Mouse (Mus musculus) liver, adult 10 weeks (tissue): Measurements from ENCODE around the gene Cd3eap. TPM values are rescaled to one million over a fixed set of nuclear protein-coding genes. Genes with fewer than 3 reads are reported as not detected.

ENCODE experiments used
- polyA plus RNA-seq: library from polyadenylated mRNA; stranded (reverse); fragments of 350-450 nt; fragmentation: Illumina TruSeq; extraction: RNeasy Lipid Tissue Mini Kit (QIAGEN cat#74804); gene quantifications from one replicate; pipeline ENCODE4 v1.2.3, GENCODE M21; 2014; ENCODE audit warnings: low read depth, low replicate concordance

The Cd3eap gene
- polyA plus RNA-seq, result 0.95 TPM

DNA sequence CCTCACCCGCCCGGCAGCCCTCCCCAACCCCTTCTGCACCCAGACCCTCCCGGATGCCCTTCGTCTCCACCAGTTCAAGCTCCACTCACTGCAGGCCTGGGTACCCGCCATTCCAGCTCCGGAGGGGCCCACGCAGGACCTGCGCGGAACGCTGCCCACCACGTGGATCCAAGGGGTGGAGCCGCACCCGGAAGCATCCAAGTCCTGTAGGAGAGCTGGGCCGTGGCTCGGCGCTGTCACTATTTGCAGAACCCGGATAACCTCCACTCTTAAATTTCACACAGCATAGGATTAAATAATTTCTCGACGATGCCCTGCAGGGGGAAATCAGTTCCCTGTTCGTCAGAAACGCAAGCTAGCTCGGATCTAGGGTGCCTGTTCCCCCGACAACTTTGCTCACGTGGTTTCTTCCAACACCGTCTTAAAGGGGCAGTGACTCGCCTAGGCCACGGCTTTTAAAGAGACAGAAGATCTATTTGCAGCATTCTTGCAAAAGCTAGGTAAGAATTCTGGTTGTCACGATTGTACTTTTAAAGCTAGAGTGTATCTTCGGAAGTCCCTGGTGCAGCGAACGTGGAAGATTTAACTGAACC lies at the start of gene Cd3eap, which contains the start of gene Ppp1r13l:
TSS of gene Cd3eap (minus strand) at position 185 of the 593 bp plus-strand sequence.
TSS of gene Ppp1r13l (plus strand) at position 451 of the 593 bp plus-strand sequence.

DNA sequence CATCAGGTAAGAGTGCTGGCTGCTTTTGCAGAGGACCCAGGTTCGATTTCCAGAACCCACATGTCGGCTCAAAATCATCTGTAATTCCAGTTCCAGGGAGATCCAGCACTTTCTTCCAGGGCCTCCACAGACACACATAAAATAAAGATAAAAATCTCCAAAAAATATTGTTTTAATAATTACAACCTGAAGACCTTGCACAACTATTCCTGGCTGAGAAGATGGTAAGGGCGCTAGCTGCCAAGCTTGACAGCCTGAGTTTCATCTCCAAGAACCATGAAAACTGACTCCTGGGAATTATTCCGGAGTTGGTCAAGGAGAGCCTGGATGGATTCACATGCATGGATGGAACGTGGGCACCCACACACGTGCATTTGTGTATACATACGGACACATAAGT lies 45.2 kb upstream of the Cd3eap start, which contains the start of gene Ckm:
TSS of gene Ckm (plus strand) at position 301 of the 400 bp plus-strand sequence.

DNA sequence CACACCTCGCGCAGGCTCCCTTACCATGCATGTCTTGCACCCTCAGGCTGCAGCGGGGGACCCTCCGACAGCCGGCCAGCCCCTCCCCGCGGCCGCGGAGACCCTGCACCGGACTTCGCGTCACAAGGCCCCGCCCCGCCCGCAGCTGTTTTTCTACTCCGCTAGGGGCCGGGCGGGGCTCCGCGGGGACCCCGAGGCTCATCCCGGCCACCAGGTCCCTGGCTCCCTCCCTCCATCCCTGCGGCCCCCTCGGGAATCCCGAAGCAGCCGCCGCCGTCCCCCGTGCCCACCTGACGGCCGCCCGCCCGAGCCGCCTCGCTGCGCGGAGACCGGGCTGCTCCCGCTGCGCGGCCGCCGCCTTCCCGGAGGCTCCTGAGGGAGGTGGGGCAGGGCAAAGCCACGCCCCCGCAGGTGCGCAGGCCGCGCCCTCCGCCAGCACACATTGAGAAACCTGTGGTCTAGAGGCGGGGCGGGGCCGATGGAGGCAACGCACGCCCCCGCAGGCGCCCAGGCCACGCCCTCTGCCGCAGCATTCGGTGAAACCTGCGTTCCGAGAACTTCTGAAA lies 44.5 kb upstream of the Cd3eap start, which contains the start of gene Klc3:
TSS of gene Klc3 (minus strand) at position 374 of the 566 bp plus-strand sequence.

DNA sequence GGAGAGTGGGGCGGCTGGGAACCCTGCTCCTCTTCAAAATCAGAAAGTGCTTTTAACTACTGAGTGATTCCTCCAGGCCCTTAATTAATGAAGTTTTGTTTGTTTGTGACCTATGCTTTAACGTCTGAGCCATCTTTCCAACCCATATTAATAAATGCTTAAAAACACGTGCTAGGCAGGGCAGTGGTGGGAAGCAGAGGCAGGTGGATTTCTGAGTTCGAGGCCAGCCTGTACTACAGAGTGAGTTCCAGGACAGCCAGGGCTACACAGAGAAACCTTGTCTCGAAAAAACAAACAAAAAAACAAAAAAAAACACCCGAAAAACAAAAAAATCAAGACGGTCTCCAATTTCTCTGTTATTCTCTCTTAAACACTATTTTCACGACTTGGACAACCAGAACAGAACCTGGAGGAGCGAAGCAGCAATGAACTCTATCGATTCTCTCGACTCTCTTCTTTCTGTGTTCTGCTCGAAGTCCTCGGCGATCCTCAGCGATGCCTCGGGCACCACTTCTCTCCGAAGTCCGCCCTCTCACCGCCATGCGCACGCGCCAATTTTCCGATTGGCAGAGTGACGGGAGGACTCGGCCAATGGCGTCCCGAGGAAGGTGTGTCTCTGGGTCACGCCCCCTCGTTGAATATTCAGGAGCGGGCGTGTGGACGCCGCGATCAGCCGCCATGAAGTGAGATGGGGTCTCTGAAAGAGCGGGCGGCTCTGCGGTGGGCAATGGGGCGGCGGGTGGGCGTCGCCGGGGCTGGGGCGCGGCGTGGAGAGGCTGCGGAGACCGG lies 22.3 kb upstream of the Cd3eap start, which contains the start of gene Ercc2:
TSS of gene Ercc2 (plus strand) at position 634 of the 789 bp plus-strand sequence.

DNA sequence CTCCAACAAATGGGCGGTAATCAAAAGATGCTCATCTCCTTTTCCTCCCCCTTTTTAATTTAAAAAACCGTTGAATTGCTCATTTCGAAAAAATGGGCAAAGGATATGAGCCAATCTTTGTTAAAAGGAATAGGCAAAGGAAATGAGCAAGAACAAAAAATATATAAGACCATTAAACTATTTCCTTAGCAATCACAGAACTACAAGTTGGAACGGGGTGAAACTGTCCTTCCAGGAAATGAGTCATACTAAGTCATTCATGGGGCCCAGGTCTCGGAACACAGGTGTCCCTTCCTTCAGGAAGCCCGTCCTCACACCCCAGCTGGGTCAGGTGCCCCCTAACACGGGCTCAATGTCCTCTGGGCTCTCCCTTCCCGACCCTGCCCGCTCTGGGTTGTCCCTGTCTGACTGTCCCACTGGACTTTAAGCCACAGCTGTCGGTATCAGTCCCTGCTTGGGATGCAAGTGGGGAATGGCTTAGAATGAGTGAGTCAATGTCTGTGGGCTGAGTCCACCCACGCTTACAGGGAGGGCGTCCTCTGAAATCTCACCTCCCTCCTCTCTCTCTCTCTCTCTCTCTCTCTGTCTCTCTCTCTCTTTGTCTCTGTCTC lies 14.9 kb downstream of the Cd3eap start, which contains the start of gene Ercc1:
TSS of gene Ercc1 (plus strand) at position 542 of the 611 bp plus-strand sequence.

DNA sequence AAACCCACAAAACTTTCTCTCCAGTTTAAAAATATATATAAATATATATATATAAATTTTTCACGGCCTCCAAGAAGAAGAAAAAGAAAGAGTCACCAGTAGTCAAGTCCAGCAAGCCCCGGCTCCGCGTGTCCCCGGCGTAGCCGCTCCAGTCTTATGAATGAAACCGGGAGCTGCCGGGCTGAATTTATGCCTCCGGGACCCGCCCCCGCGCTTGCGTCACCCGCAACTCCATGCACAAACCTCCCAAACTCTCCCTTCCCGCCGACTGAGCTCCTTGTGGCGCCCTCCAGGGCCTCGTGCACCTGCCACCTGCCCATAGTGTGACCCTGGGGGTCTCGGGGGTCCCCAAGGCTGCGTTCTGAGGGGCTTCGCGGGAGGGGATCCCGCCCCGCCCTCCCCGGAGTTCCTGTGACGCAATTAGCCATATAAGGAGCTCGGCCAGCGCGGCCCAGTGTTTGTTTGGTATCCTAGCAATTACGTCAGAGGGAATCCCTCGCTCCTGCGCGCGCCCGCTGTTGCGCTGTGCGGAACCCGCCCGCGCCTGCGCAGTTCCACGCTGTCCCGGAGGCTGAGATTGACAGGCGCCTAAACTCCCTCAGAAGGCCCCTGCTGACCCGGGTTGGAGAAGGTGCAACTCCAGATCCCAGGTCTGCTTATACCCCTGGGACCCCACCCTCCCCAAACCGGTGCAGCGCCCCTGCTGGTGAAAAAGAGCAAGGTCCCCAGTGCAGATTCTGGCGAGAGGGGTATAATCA lies 49.2 kb downstream of the Cd3eap start, which contains the start of gene Fosb:
TSS of gene Fosb (minus strand) at position 168 of the 758 bp plus-strand sequence.

Other genes with a start within 250 kb of the Cd3eap start
- not detected for gene Gm4969, start 241.1 kb downstream of the Cd3eap start, polyA plus RNA-seq
- 0.26 TPM for gene Fbxo46, start 239.6 kb downstream of the Cd3eap start, polyA plus RNA-seq
- gene Qpctl, start 210.2 kb downstream of the Cd3eap start, polyA plus RNA-seq, result 5.7 TPM
- 1.4 TPM for gene Snrpd2, start 209.8 kb downstream of the Cd3eap start, polyA plus RNA-seq
- gene Gipr, start 193.4 kb downstream of the Cd3eap start, polyA plus RNA-seq, result not detected
- 0.19 TPM for gene Eml2, start 183.1 kb downstream of the Cd3eap start, polyA plus RNA-seq
- 0.34 TPM for gene Gpr4, start 146.9 kb downstream of the Cd3eap start, polyA plus RNA-seq
- 10.4 TPM for gene Opa3, start 131.1 kb downstream of the Cd3eap start, polyA plus RNA-seq
- gene Vasp, start 87.7 kb downstream of the Cd3eap start, polyA plus RNA-seq, result 7.0 TPM
- gene Ppm1n, start 79.4 kb downstream of the Cd3eap start, polyA plus RNA-seq, result not detected
- not detected for gene Rtn2, start 76.9 kb downstream of the Cd3eap start, polyA plus RNA-seq
- gene Fosb, start 49.4 kb downstream of the Cd3eap start, polyA plus RNA-seq, result 0.21 TPM
- 1.9 TPM for gene Ercc1, start 14.7 kb downstream of the Cd3eap start, polyA plus RNA-seq
- gene Ppp1r13l, start 266 bp upstream of the Cd3eap start, polyA plus RNA-seq, result 0.29 TPM
- gene Ercc2, start 22.5 kb upstream of the Cd3eap start, polyA plus RNA-seq, result 0.40 TPM
- not detected for gene Klc3, start 44.6 kb upstream of the Cd3eap start, polyA plus RNA-seq
- gene Ckm, start 45.3 kb upstream of the Cd3eap start, polyA plus RNA-seq, result not detected
- gene Mark4, start 99.3 kb upstream of the Cd3eap start, polyA plus RNA-seq, result 0.82 TPM
- gene Exoc3l2, start 103.8 kb upstream of the Cd3eap start, polyA plus RNA-seq, result 0.34 TPM
- 1.6 TPM for gene Bloc1s3, start 148.9 kb upstream of the Cd3eap start, polyA plus RNA-seq
- gene Trappc6a, start 148.9 kb upstream of the Cd3eap start, polyA plus RNA-seq, result not detected
- gene Nkpd1, start 158.4 kb upstream of the Cd3eap start, polyA plus RNA-seq, result not detected
- 1.3 TPM for gene Ppp1r37, start 203.6 kb upstream of the Cd3eap start, polyA plus RNA-seq
- not detected for gene Zfp296, start 217.8 kb upstream of the Cd3eap start, polyA plus RNA-seq
- gene Gemin7, start 218.1 kb upstream of the Cd3eap start, polyA plus RNA-seq, result 10.5 TPM
- gene Clasrp, start 245.0 kb upstream of the Cd3eap start, polyA plus RNA-seq, result 1.7 TPM